Mouse (Mus musculus) heart, embryonic 14.5 days (tissue): ENCODE measurements around the gene Entpd7. TPM values are rescaled to one million over a fixed set of nuclear protein-coding genes. Genes with fewer than 3 reads are reported as not detected.

Experiments
- ATAC-seq: fragments of 200-750 bp; cut with Nextera tagmentation; 2 replicates; pipeline ENCODE4 v1.8.0; 2017; ENCODE audit warnings: low read depth, moderate TSS enrichment; ENCODE audit not compliant: insufficient number of reproducible peaks, insufficient read depth, low FRiP score
- H3K27ac ChIP-seq, 2 experiments: fragments of 200-500 bp in 1 of 2; fragments of 300-500 bp in 1 of 2; sonication (generic) in 1 of 2; replicated peaks in 1 of 2; 2 replicates each; pipeline ENCODE4 v1.5.1; 2012 to 2014; ENCODE audit warnings: low read depth in 2 of 2, low read length in 2 of 2, control low read depth in 1 of 2, mild to moderate bottlenecking in 1 of 2, mixed read lengths in 1 of 2; ENCODE audit not compliant: control insufficient read depth in 1 of 2, insufficient read depth in 1 of 2
- H3K27me3 ChIP-seq: fragments of 300-500 bp; sonication (generic); 2 replicates; pipeline ENCODE4 v1.6.1; 2014; ENCODE audit warnings: mild to moderate bottlenecking, low read length, control low read depth; ENCODE audit not compliant: control insufficient read depth, insufficient read depth
- H3K36me3 ChIP-seq: fragments of 300-500 bp; sonication (generic); 2 replicates; pipeline ENCODE4 v1.6.1; 2014; ENCODE audit warnings: mild to moderate bottlenecking, control low read depth, low read length, mixed read lengths; ENCODE audit not compliant: control insufficient read depth, insufficient read depth
- H3K4me1 ChIP-seq, 2 experiments: fragments of 200-500 bp in 1 of 2; fragments of 300-500 bp in 1 of 2; sonication (generic) in 1 of 2; 2 replicates each; pipeline ENCODE4 v1.6.1; 2012 to 2014; ENCODE audit warnings: low read length in 2 of 2, control low read depth in 1 of 2, mixed read lengths in 1 of 2; ENCODE audit not compliant: control insufficient read depth in 2 of 2, insufficient read depth in 2 of 2
- H3K4me2 ChIP-seq: fragments of 300-500 bp; sonication (generic); 2 replicates; pipeline ENCODE4 v1.6.1; 2014; ENCODE audit warnings: mild to moderate bottlenecking, low read length
- H3K4me3 ChIP-seq, 2 experiments: fragments of 200-500 bp in 1 of 2; fragments of 300-500 bp in 1 of 2; sonication (generic) in 1 of 2; 2 replicates each; pipeline ENCODE4 v1.5.1; 2012 to 2014; ENCODE audit warnings: low read length in 2 of 2, mild to moderate bottlenecking in 2 of 2, control low read depth in 1 of 2, low read depth in 1 of 2, moderate library complexity in 1 of 2; ENCODE audit not compliant: control insufficient read depth in 1 of 2, insufficient read depth in 1 of 2
- H3K9ac ChIP-seq: fragments of 300-500 bp; sonication (generic); 2 replicates; pipeline ENCODE4 v1.6.1; 2014; ENCODE audit warnings: mild to moderate bottlenecking, low read length
- H3K9me3 ChIP-seq: fragments of 300-500 bp; sonication (generic); 2 replicates; pipeline ENCODE4 v1.6.1; 2016; ENCODE audit warnings: low read length, control low read depth; ENCODE audit not compliant: control insufficient read depth
- WGBS: fragments of 180-500 bp; shearing (Covaris S2); extraction: QIAGEN DNeasy Blood & Tissue Kit; methylation state at CpG from one replicate; pipeline ENCODE4 v1.1.7; 2014; 5-methylcytosine and 5-hydroxymethylcytosine counted together
- polyA plus RNA-seq: library from polyadenylated mRNA; unstranded; fragments of >200 nt; fragmentation: Nextera tagmentation; extraction: Ambion mirVana; gene quantifications from 2 replicates; pipeline ENCODE4 v1.2.1, GENCODE M21; 2014

Entpd7 gene
- polyA plus RNA-seq, 1 experiment from 2014 or later: 6.9 TPM

- 72% methylated on average over 11 of the region's 11 CpGs for WGBS
- no peak for ATAC-seq
- H3K4me3 ChIP-seq: no peak overlapping the region
These were observed 9.7 kb downstream of the Entpd7 start for GRCm38 (mm10) chr19:43699021-43699762.

GRCm38 (mm10) chr19:43699763-43700155, 10.3 kb downstream of the Entpd7 start:
- H3K27ac ChIP-seq: no peak overlapping the region
- WGBS: 81% methylated on average over 6 of the region's 6 CpGs
- no peaks in the 10 kb centered on the region for H3K27me3 ChIP-seq
- H3K4me1 ChIP-seq: no peaks in the 10 kb centered on the region
- no peak overlapping the region for H3K9ac ChIP-seq
- H3K4me2 ChIP-seq: no peak overlapping the region
- no peaks in the 10 kb centered on the region for H3K9me3 ChIP-seq
- no peak overlapping the region for H3K4me3 ChIP-seq
- ATAC-seq: no peak
- H3K36me3 ChIP-seq: peaks cover 17% of the 10 kb centered on the region

More at GRCm38 (mm10) chr19:43699021-43699762, 9.7 kb downstream of the Entpd7 start:
- no peaks in the 10 kb centered on the region for H3K9me3 ChIP-seq
- H3K9ac ChIP-seq: no peak overlapping the region
- H3K36me3 ChIP-seq: peaks cover 12% of the 10 kb centered on the region
- H3K27me3 ChIP-seq: no peaks in the 10 kb centered on the region
- no peak overlapping the region for H3K27ac ChIP-seq
- no peaks in the 10 kb centered on the region for H3K4me1 ChIP-seq
- no peak overlapping the region for H3K4me2 ChIP-seq

- Histone ChIP-seq H3K9me3 (no peaks in the 10 kb centered on the region), H3K4me1 (no peaks in the 10 kb centered on the region), H3K27ac (no peak overlapping the region), H3K27me3 (no peaks in the 10 kb centered on the region), H3K9ac (no peak overlapping the region), H3K36me3 (peaks cover 57% of the 10 kb centered on the region), H3K4me3 (no peak overlapping the region), H3K4me2 (no peak overlapping the region)
- no peak for ATAC-seq
- 84% methylated on average over 11 of the region's 11 CpGs for WGBS
These were observed 14.7 kb downstream of the Entpd7 start for GRCm38 (mm10) chr19:43704211-43704610.

GRCm38 (mm10) chr19:43704787-43705497, 15.5 kb downstream of the Entpd7 start:
- no peak for ATAC-seq
- no peaks in the 10 kb centered on the region for H3K9me3 ChIP-seq
- H3K27me3 ChIP-seq: peaks cover 4% of the 10 kb centered on the region
- H3K4me3 ChIP-seq: no peak overlapping the region
- H3K9ac ChIP-seq: no peak overlapping the region
- no peak overlapping the region for H3K27ac ChIP-seq
- H3K36me3 ChIP-seq: peaks cover 58% of the 10 kb centered on the region
- WGBS: 90% methylated on average over 17 of the region's 17 CpGs
- H3K4me2 ChIP-seq: no peak overlapping the region
- no peaks in the 10 kb centered on the region for H3K4me1 ChIP-seq

GRCm38 (mm10) chr19:43708206-43708605, 18.7 kb downstream of the Entpd7 start:
- Histone ChIP-seq H3K27ac (no peak overlapping the region), H3K27me3 (peaks cover 10% of the 10 kb centered on the region), H3K4me1 (no peaks in the 10 kb centered on the region), H3K9me3 (no peaks in the 10 kb centered on the region), H3K36me3 (peaks cover 57% of the 10 kb centered on the region), H3K4me2 (no peak overlapping the region), H3K9ac (no peak overlapping the region), H3K4me3 (no peak overlapping the region)
- 90% methylated on average over 7 of the region's 7 CpGs for WGBS
- no peak for ATAC-seq

- H3K9me3 ChIP-seq: no peaks in the 10 kb centered on the region
- H3K4me3 ChIP-seq: no peak overlapping the region
- no peaks in the 10 kb centered on the region for H3K4me1 ChIP-seq
- 93% methylated on average over 8 of the region's 8 CpGs for WGBS
- H3K4me2 ChIP-seq: no peak overlapping the region
- no peak for ATAC-seq
- peaks cover 53% of the 10 kb centered on the region for H3K36me3 ChIP-seq
- H3K27me3 ChIP-seq: peaks cover 13% of the 10 kb centered on the region
- H3K9ac ChIP-seq: no peak overlapping the region
- no peak overlapping the region for H3K27ac ChIP-seq
These were observed 19.8 kb downstream of the Entpd7 start for GRCm38 (mm10) chr19:43709317-43709716.

- H3K9ac ChIP-seq: no peak overlapping the region
- peaks cover 33% of the 10 kb centered on the region for H3K36me3 ChIP-seq
- no peak overlapping the region for H3K4me3 ChIP-seq
- no peaks in the 10 kb centered on the region for H3K4me1 ChIP-seq
- H3K27me3 ChIP-seq: peaks cover 23% of the 10 kb centered on the region
- no peak overlapping the region for H3K4me2 ChIP-seq
- no peaks in the 10 kb centered on the region for H3K9me3 ChIP-seq
- no peak for ATAC-seq
- 59% methylated on average over 21 of the region's 22 CpGs for WGBS
- H3K27ac ChIP-seq: no peak overlapping the region
These were observed 21.9 kb downstream of the Entpd7 start for GRCm38 (mm10) chr19:43711159-43711916.
